ENCODE assay signal across 37 mouse cellular contexts in the genomic region with DNA sequence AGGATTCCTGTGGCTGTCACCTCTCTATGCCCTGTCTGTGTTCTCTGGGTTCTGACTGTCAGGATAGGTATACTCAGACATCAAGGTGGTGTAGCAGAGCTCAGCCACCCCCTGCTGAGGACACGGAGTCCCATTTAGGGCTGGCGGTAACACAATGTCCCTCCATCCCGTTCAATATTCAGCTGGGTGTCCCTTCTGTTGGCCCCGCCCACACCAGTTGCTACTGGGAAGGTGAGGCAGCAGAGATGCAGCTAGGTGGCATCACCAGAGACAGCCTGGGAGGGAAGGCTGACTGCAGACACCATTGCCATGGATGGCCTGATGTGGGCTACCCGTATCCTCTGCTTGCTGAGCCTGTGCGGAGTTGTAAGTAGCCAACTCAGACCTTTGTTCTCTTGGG. TPM values are rescaled to one million over a fixed set of nuclear protein-coding genes. Genes with fewer than 3 reads are reported as not detected.
"Had no signal": no experiment of that assay in that cellular context is flagged by ENCODE, and none has a peak within 500 bp of the region (broad histone marks: within the 10 kb centered on the region; RNA-seq: fewer than 3 reads in every experiment).

TSS of gene Ghrhr (plus strand) at position 220 of the 400 bp plus-strand sequence.

- H3K4me1 ChIP-seq: heart, embryonic 12.5 days; hindbrain, embryonic 13.5 days; hindbrain, embryonic 15.5 days; kidney, embryonic 15.5 days had no signal

- H3K27ac ChIP-seq: heart, adult 2 months; hindbrain, embryonic 13.5 days; hindbrain, embryonic 15.5 days; hindbrain, postnatal 0 days; kidney, embryonic 15.5 days; kidney, postnatal 0 days; limb, embryonic 12.5 days; liver, embryonic 12.5 days had no signal

- H3K4me3 ChIP-seq: heart, adult 2 months; heart, embryonic 12.5 days; hindbrain, embryonic 13.5 days; hindbrain, embryonic 15.5 days; kidney, embryonic 15.5 days; limb, embryonic 12.5 days; liver, embryonic 12.5 days had no signal

- H3K36me3 ChIP-seq: heart, embryonic 12.5 days; hindbrain, embryonic 13.5 days; hindbrain, embryonic 15.5 days; kidney, embryonic 15.5 days; limb, embryonic 12.5 days; liver, embryonic 12.5 days had no signal

- H3K27me3 ChIP-seq: hindbrain, embryonic 15.5 days; kidney, embryonic 15.5 days; limb, embryonic 12.5 days had no signal

- H3K4me2 ChIP-seq: heart, embryonic 12.5 days; hindbrain, embryonic 13.5 days; hindbrain, embryonic 15.5 days; kidney, embryonic 15.5 days; limb, embryonic 12.5 days; liver, embryonic 12.5 days had no signal

- H3K9me3 ChIP-seq: heart, embryonic 12.5 days; hindbrain, embryonic 13.5 days; hindbrain, embryonic 15.5 days; kidney, embryonic 15.5 days; limb, embryonic 12.5 days had no signal

- DNase-seq: forebrain, postnatal 0 days; heart, adult 2 months; heart, postnatal 10 days; kidney, adult 11 months; kidney, adult 2 months; kidney, adult 9 months; kidney, postnatal 14 days; kidney, postnatal 36 days; layer of hippocampus, adult 9-11 months; layer of hippocampus, postnatal 36 days; left cerebral cortex, postnatal 4 days had no signal

- H3K9ac ChIP-seq: forebrain, postnatal 0 days; heart, embryonic 12.5 days; hindbrain, embryonic 13.5 days; hindbrain, embryonic 15.5 days; kidney, embryonic 15.5 days; limb, embryonic 12.5 days; liver, embryonic 12.5 days had no signal

- ATAC-seq: forebrain, postnatal 0 days; hindbrain, postnatal 0 days; liver, embryonic 12.5 days had no signal

RNA-seq across cellular contexts. Expression of gene Ghrhr, which starts in this region (rescaled TPM):
- total RNA-seq: forebrain, postnatal 0 days; gastrocnemius, adult 18-20 months; gastrocnemius, adult 8-10 months; gastrocnemius, postnatal 14 days; gastrocnemius, postnatal 36 days; heart, adult 2 months; heart, postnatal 10 days; heart, postnatal 25 days; hematopoietic stem cell, adult 5-6 weeks; hindbrain, postnatal 0 days; layer of hippocampus, adult 18-20 months; layer of hippocampus, adult 8-10 months; layer of hippocampus, postnatal 14 days; layer of hippocampus, postnatal 36 days; left cerebral cortex, adult 18-20 months; left cerebral cortex, adult 8-10 months; left cerebral cortex, postnatal 10 days; left cerebral cortex, postnatal 25 days; left cerebral cortex, postnatal 4 days had no signal
- polyA plus RNA-seq: forebrain, postnatal 0 days; heart, adult 2 months; heart, embryonic 12.5 days; heart, embryonic 14.5 days; heart, embryonic 16.5 days; hindbrain, embryonic 11.5 days; hindbrain, embryonic 13.5 days; hindbrain, embryonic 15.5 days; hindbrain, postnatal 0 days; limb, embryonic 12.5 days; limb, embryonic 14.5 days; liver, adult 2 months; liver, embryonic 12.5 days had no signal
